Mouse (Mus musculus): ENCODE measurements at regions not wholly inside any gene's neighbourhood (a gene's known extent, or its start where the extent isn't known, plus 50 kb on each side); places are given as distances from the start of the nearest gene placed in this dataset.

GRCm38 (mm10) chr10:44638678-44639077, 110.4 kb upstream of the Prdm1 start:
- ATAC-seq (ENCODE audit: insufficient read depth, low FRiP score): no peak
- WGBS: 80% methylated on average over 2 of the region's 2 CpGs

GRCm38 (mm10) chr10:44636786-44637185, 108.5 kb upstream of the Prdm1 start:
- Histone ChIP-seq H3K9ac (ENCODE audit: low read length) (no peak overlapping the region), H3K27ac (ENCODE audit: low read length) (no peak overlapping the region), H3K4me3 (replicated peaks; ENCODE audit: low read length) (no peak overlapping the region), H3K27me3 (ENCODE audit: control insufficient read depth, insufficient read depth, low read length) (no peaks in the 10 kb centered on the region), H3K36me3 (ENCODE audit: control insufficient read depth, insufficient read depth, low read length) (no peaks in the 10 kb centered on the region), H3K4me1 (ENCODE audit: control insufficient read depth, insufficient read depth, low read length) (no peaks in the 10 kb centered on the region), H3K4me2 (ENCODE audit: low read depth, low read length) (no peak overlapping the region), H3K9me3 (replicated peaks; ENCODE audit: control insufficient read depth, low read length) (no peaks in the 10 kb centered on the region)
- WGBS: 77% methylated on average over 3 of the region's 3 CpGs
- no peak for ATAC-seq (ENCODE audit: insufficient read depth, low FRiP score)

More at GRCm38 (mm10) chr10:44638678-44639077, 110.4 kb upstream of the Prdm1 start:
- no peaks in the 10 kb centered on the region for H3K27me3 ChIP-seq (ENCODE audit: control insufficient read depth, insufficient read depth, low read length)
- H3K4me2 ChIP-seq (ENCODE audit: low read depth, low read length): no peak overlapping the region
- H3K9ac ChIP-seq (ENCODE audit: low read length): no peak overlapping the region
- H3K4me1 ChIP-seq (ENCODE audit: control insufficient read depth, insufficient read depth, low read length): no peaks in the 10 kb centered on the region
- no peaks in the 10 kb centered on the region for H3K9me3 ChIP-seq (replicated peaks; ENCODE audit: control insufficient read depth, low read length)
- no peaks in the 10 kb centered on the region for H3K36me3 ChIP-seq (ENCODE audit: control insufficient read depth, insufficient read depth, low read length)
- H3K4me3 ChIP-seq (replicated peaks; ENCODE audit: low read length): no peak overlapping the region
- H3K27ac ChIP-seq (ENCODE audit: low read length): no peak overlapping the region

GRCm38 (mm10) chr10:44636061-44636460, 107.8 kb upstream of the Prdm1 start:
- no peak for ATAC-seq (ENCODE audit: insufficient read depth, low FRiP score)
- H3K4me1 ChIP-seq (ENCODE audit: control insufficient read depth, insufficient read depth, low read length): no peaks in the 10 kb centered on the region
- no peak overlapping the region for H3K27ac ChIP-seq (ENCODE audit: low read length)
- no peaks in the 10 kb centered on the region for H3K9me3 ChIP-seq (replicated peaks; ENCODE audit: control insufficient read depth, low read length)
- H3K4me2 ChIP-seq (ENCODE audit: low read depth, low read length): no peak overlapping the region
- H3K4me3 ChIP-seq (replicated peaks; ENCODE audit: low read length): no peak overlapping the region
- H3K36me3 ChIP-seq (ENCODE audit: control insufficient read depth, insufficient read depth, low read length): no peaks in the 10 kb centered on the region
- no peak overlapping the region for H3K9ac ChIP-seq (ENCODE audit: low read length)
- no peaks in the 10 kb centered on the region for H3K27me3 ChIP-seq (ENCODE audit: control insufficient read depth, insufficient read depth, low read length)

GRCm38 (mm10) chr10:44631584-44631983, 103.3 kb upstream of the Prdm1 start:
- no peak for ATAC-seq (ENCODE audit: insufficient read depth, low FRiP score)
- Histone ChIP-seq H3K27me3 (ENCODE audit: control insufficient read depth, insufficient read depth, low read length) (no peaks in the 10 kb centered on the region), H3K4me3 (replicated peaks; ENCODE audit: low read length) (no peak overlapping the region), H3K27ac (ENCODE audit: low read length) (no peak overlapping the region), H3K4me1 (ENCODE audit: control insufficient read depth, insufficient read depth, low read length) (no peaks in the 10 kb centered on the region), H3K36me3 (ENCODE audit: control insufficient read depth, insufficient read depth, low read length) (no peaks in the 10 kb centered on the region), H3K9ac (ENCODE audit: low read length) (no peak overlapping the region), H3K4me2 (ENCODE audit: low read depth, low read length) (no peak overlapping the region), H3K9me3 (replicated peaks; ENCODE audit: control insufficient read depth, low read length) (no peaks in the 10 kb centered on the region)
- 53% methylated on average over 8 of the region's 8 CpGs for WGBS

GRCm38 (mm10) chr10:44630485-44630884, 102.2 kb upstream of the Prdm1 start:
- ATAC-seq (ENCODE audit: insufficient read depth, low FRiP score): no peak
- H3K27ac ChIP-seq (ENCODE audit: low read length): peak overlapping the region; percentile 43; the same call in 1 of the 2 replicates
- no peaks in the 10 kb centered on the region for H3K4me1 ChIP-seq (ENCODE audit: control insufficient read depth, insufficient read depth, low read length)
- no peaks in the 10 kb centered on the region for H3K27me3 ChIP-seq (ENCODE audit: control insufficient read depth, insufficient read depth, low read length)
- H3K4me3 ChIP-seq (replicated peaks; ENCODE audit: low read length): no peak overlapping the region
- no peak overlapping the region for H3K9ac ChIP-seq (ENCODE audit: low read length)
- H3K36me3 ChIP-seq (ENCODE audit: control insufficient read depth, insufficient read depth, low read length): no peaks in the 10 kb centered on the region
- H3K4me2 ChIP-seq (ENCODE audit: low read depth, low read length): no peak overlapping the region
- 66% methylated on average over 13 of the region's 13 CpGs for WGBS
- H3K9me3 ChIP-seq (replicated peaks; ENCODE audit: control insufficient read depth, low read length): no peaks in the 10 kb centered on the region

- Histone ChIP-seq H3K4me1 (ENCODE audit: control insufficient read depth, insufficient read depth, low read length) (no peaks in the 10 kb centered on the region), H3K4me2 (ENCODE audit: low read depth, low read length) (no peak overlapping the region), H3K27me3 (ENCODE audit: control insufficient read depth, insufficient read depth, low read length) (no peaks in the 10 kb centered on the region), H3K9ac (ENCODE audit: low read length) (no peak overlapping the region), H3K36me3 (ENCODE audit: control insufficient read depth, insufficient read depth, low read length) (no peaks in the 10 kb centered on the region), H3K4me3 (replicated peaks; ENCODE audit: low read length) (no peak overlapping the region), H3K27ac (ENCODE audit: low read length) (no peak overlapping the region), H3K9me3 (replicated peaks; ENCODE audit: control insufficient read depth, low read length) (no peaks in the 10 kb centered on the region)
- WGBS: 85% methylated on average over 3 of the region's 3 CpGs
- ATAC-seq (ENCODE audit: insufficient read depth, low FRiP score): no peak
Measured at GRCm38 (mm10) chr10:44628387-44628786, 100.1 kb upstream of the Prdm1 start.

- ATAC-seq (ENCODE audit: insufficient read depth, low FRiP score): no peak
- Histone ChIP-seq H3K4me3 (replicated peaks; ENCODE audit: low read length) (no peak overlapping the region), H3K9me3 (replicated peaks; ENCODE audit: control insufficient read depth, low read length) (no peaks in the 10 kb centered on the region), H3K4me2 (ENCODE audit: low read depth, low read length) (no peak overlapping the region), H3K27ac (ENCODE audit: low read length) (no peak overlapping the region), H3K36me3 (ENCODE audit: control insufficient read depth, insufficient read depth, low read length) (no peaks in the 10 kb centered on the region), H3K4me1 (ENCODE audit: control insufficient read depth, insufficient read depth, low read length) (no peaks in the 10 kb centered on the region), H3K9ac (ENCODE audit: low read length) (no peak overlapping the region), H3K27me3 (ENCODE audit: control insufficient read depth, insufficient read depth, low read length) (no peaks in the 10 kb centered on the region)
- WGBS: 87% methylated on average over 3 of the region's 3 CpGs
Measured at GRCm38 (mm10) chr10:44627431-44627830, 99.1 kb upstream of the Prdm1 start.

GRCm38 (mm10) chr10:44625521-44625920, 97.2 kb upstream of the Prdm1 start:
- no peak for ATAC-seq (ENCODE audit: insufficient read depth, low FRiP score)
- Histone ChIP-seq H3K36me3 (ENCODE audit: control insufficient read depth, insufficient read depth, low read length) (no peaks in the 10 kb centered on the region), H3K9ac (ENCODE audit: low read length) (no peak overlapping the region), H3K27ac (ENCODE audit: low read length) (no peak overlapping the region), H3K4me3 (replicated peaks; ENCODE audit: low read length) (no peak overlapping the region), H3K4me2 (ENCODE audit: low read depth, low read length) (no peak overlapping the region), H3K27me3 (ENCODE audit: control insufficient read depth, insufficient read depth, low read length) (no peaks in the 10 kb centered on the region), H3K4me1 (ENCODE audit: control insufficient read depth, insufficient read depth, low read length) (no peaks in the 10 kb centered on the region), H3K9me3 (replicated peaks; ENCODE audit: control insufficient read depth, low read length) (no peaks in the 10 kb centered on the region)
- WGBS: 75% methylated on average over 4 of the region's 4 CpGs

GRCm38 (mm10) chr10:44615586-44615985, 87.3 kb upstream of the Prdm1 start:
- H3K27me3 ChIP-seq (ENCODE audit: control insufficient read depth, insufficient read depth, low read length): no peaks in the 10 kb centered on the region
- no peaks in the 10 kb centered on the region for H3K9me3 ChIP-seq (replicated peaks; ENCODE audit: control insufficient read depth, low read length)
- ATAC-seq (ENCODE audit: insufficient read depth, low FRiP score): no peak
- no peak overlapping the region for H3K4me2 ChIP-seq (ENCODE audit: low read depth, low read length)
- WGBS: 87% methylated on average over 1 of the region's 1 CpGs
- no peak overlapping the region for H3K4me3 ChIP-seq (replicated peaks; ENCODE audit: low read length)
- H3K36me3 ChIP-seq (ENCODE audit: control insufficient read depth, insufficient read depth, low read length): no peaks in the 10 kb centered on the region
- no peaks in the 10 kb centered on the region for H3K4me1 ChIP-seq (ENCODE audit: control insufficient read depth, insufficient read depth, low read length)
- H3K27ac ChIP-seq (ENCODE audit: low read length): no peak overlapping the region
- no peak overlapping the region for H3K9ac ChIP-seq (ENCODE audit: low read length)

- Histone ChIP-seq H3K9me3 (replicated peaks; ENCODE audit: control insufficient read depth, low read length) (no peaks in the 10 kb centered on the region), H3K9ac (ENCODE audit: low read length) (no peak overlapping the region), H3K27ac (ENCODE audit: low read length) (no peak overlapping the region), H3K4me3 (replicated peaks; ENCODE audit: low read length) (no peak overlapping the region), H3K4me1 (ENCODE audit: control insufficient read depth, insufficient read depth, low read length) (no peaks in the 10 kb centered on the region), H3K4me2 (ENCODE audit: low read depth, low read length) (no peak overlapping the region), H3K27me3 (ENCODE audit: control insufficient read depth, insufficient read depth, low read length) (no peaks in the 10 kb centered on the region), H3K36me3 (ENCODE audit: control insufficient read depth, insufficient read depth, low read length) (no peaks in the 10 kb centered on the region)
- ATAC-seq (ENCODE audit: insufficient read depth, low FRiP score): no peak
- 88% methylated on average over 7 of the region's 7 CpGs for WGBS
Measured at GRCm38 (mm10) chr10:44612571-44612970, 84.3 kb upstream of the Prdm1 start.

Measured in stomach, embryonic 16.5 days (tissue).